Mouse (Mus musculus) T-helper 1 cell (primary cell): ENCODE data around the gene Afmid.

Experiments
- in situ Hi-C: fragments of 300-600 bp; cut with MboI, MseI; formaldehyde crosslinking; loops from one replicate; pipeline ENCODE4 v1.15.1; 2025; ENCODE audit warnings: high pct_unique_total_duplicates

Gene Afmid

DNA sequence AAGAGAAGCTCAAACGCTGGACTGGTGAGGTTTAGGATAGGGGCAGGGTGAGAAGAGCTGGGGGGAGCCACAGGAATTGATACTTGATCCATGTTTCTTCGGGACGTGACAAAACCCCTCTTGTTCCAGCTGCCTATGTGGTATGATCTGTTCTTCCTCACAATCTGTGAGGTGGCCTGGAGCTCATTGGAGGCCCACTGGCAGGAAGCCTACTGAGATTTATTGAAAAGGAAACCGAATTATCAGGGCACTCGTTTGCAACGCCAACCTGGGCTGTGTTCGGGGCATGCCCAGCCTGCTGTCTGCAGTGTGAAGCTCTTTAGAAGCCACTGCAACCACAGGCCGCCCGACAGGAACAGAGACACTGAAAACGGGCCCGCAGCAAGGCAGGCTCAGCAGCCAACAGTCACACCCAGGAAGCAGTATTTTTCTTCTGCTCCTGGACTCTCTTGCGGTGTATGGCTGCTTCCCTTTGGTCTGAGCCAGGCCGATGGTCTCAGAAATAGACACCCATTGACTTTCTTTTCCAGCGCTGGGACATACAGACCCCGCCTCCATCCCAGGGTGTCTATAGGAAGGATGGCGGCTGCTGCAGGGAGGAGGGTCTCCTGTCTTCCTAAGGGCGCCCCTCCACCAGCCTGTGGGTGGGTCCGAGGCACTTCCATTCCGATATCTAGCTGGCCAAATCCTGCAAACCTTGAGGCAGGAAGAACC is 22.7 kb downstream of the Afmid start:
- in situ Hi-C loops = no loop called here

DNA sequence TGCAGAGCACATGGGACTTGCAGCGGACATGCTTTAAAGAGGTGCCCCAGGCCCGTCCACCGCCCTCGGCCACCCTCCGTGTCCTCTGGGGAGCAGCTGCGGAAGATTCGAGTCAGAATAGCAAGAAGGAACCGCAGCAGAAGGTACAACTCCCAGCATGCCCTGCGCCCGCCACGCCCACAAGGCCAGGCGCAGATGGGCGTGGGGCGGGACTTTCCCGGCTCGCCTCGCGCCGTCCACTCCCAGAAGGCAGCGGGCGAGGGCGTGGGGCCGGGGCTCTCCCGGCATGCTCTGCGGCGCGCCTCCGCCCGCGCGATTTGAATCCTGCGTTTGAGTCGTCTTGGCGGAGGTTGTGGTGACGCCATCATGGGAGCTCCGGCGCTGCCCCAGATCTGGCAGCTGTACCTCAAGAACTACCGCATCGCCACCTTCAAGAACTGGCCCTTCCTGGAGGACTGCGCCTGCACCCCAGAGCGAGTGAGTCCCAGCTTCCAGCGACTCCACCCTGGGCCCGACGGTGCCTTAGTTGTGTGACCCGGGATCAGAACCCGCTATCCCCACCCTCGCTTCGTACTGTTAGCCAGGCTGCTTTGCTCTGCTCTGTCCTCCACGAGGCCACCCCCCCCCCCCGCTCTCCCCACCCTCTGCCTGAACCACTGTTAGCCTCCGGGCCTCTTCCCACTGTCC is 23.4 kb downstream of the Afmid start, which contains the start of gene Birc5:
TSS of gene Birc5 (plus strand) at position 267 of the 687 bp plus-strand sequence.
- in situ Hi-C loops = no loop called here

DNA sequence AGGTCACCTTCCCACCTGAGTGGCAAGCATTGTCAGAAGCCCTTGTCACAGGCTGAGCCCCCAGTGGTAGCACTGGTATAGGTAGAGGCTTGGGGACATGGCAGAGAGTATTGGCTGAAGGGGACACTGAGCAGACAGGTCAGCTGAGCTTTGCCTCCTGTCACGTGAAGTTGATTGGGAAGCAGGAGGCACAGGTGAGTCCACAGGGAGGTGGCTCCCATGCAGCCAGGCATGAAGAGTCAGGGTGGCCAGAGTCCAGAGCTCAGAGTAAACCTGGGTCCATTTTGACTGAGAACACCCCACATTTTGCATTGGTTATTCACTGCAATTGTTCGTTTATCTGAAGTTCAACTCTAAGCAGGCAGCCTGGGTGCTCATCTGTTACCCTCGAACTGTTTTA is 27.2 kb downstream of the Afmid start:
- in situ Hi-C loops = no loop called here

DNA sequence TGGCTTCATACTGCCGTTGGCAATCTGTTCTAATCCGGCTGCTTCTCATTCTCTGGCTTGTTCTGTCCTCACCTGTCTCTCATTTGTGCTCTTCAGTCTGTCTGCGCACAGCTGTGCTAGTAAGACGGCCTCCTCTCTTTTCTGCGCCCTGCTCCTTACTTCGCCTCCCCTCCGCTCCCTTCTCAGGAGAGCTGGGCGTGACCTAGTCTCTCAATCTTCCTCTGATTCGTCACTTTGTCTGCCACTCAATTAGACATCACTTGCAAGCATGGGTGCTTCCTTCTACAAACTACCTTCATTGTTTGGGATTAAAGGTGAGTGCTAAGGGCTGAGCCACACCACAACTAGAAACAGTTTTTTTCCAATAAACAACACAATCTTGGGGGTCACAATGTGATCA is 28.5 kb downstream of the Afmid start:
- in situ Hi-C loops = no loop called here

DNA sequence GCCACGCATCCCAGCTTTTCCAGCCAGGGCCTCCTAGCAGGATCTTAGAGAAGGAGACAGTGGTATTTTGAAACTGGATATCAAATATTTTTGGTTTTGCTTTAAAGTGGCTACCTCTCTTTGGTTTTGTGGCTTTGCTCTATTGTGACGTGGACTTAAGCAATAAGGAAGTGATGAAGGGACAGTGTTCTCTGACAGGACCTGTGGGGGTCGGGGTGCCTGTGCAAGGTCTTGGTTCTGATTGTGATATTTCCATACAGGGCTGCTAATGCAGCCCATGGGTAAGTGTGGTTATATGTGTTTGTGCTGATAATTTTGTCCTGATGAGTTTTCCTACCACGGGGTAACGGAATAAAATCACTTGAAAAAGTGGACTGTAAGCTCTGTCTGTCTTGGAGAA is 29.6 kb downstream of the Afmid start:
- in situ Hi-C loops = no loop called here

DNA sequence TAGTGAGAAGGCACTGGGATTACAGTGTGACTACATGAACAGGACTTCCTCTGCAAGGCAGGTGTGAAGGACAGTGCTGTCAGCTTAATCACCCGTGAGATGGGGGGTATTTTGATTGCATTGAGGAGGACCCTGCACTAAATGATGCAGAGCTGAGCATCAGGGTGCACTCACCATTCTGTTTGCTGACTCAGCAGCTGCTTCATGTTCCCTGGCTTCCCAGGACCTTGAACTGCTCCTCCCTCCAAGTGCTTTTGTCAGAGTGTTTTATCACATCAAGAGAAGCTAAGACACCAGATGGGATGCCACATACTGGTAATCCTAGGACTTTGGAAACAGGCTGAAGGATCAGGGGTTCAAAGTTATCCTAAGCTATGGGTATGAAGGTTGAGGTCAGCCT is 30.3 kb downstream of the Afmid start:
- in situ Hi-C loops = no loop called here

DNA sequence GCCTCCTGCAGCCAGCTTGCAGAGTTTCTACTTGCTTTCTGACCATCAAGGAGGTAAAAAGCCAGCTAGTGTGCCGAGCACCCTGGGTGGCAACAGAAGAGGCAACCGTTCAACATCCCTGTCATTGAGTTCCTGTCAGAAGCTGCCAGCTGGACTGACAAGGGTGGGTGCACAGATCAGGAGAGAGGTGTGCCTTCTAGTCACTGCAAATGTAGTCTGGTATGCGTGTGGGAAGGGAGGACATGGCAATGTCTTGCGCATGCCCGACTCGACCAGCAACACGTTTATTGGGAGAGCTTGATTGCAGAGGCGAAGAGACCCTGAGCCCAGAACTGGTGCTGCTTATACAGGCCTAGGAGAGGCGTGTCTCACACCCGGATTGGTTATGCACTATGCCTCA is 31.7 kb downstream of the Afmid start:
- in situ Hi-C loops = no loop called here

DNA sequence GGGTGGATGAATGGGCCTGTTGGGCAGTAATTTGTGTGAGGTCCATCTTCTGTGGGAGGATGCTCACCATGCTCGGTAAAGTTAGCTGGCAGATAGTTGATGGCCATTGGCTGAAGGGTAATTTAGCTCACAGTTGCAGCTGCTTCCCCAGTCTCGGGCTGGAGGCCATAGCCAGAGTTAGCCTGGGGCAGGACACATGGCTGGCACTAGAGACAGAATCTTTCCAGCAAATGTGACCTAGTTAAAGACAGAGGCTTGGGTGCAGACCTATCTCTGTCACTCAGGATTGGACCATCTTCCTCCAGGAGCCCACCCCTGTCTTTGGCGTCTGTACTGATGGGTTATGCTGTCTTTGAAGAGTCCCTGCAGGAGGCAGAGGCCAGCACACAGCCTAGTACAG is 32.7 kb downstream of the Afmid start:
- in situ Hi-C loops = no loop called here

DNA sequence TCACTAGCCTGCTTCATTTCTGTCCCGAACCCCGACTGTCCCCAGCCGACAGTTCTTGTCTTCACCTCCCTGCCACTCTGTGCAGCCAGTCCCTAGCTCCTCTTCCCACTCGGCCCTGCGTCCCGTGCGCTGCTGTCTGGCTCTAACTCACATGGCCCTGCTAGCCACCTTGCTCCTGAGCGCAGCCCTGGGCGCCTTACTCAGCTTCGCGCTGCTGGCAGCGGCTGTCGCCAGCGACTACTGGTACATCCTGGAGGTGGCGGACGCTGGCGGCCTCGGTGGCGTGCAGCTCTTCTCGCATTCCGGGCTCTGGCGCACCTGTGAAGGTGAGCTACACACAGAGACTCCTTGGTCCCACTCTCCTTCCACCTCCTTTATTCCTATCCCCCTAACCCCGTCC is 34.9 kb downstream of the Afmid start, which contains the start of gene Tmem235:
TSS of gene Tmem235 (plus strand) at position 152 of the 400 bp plus-strand sequence.
- in situ Hi-C loops = no loop called here

DNA sequence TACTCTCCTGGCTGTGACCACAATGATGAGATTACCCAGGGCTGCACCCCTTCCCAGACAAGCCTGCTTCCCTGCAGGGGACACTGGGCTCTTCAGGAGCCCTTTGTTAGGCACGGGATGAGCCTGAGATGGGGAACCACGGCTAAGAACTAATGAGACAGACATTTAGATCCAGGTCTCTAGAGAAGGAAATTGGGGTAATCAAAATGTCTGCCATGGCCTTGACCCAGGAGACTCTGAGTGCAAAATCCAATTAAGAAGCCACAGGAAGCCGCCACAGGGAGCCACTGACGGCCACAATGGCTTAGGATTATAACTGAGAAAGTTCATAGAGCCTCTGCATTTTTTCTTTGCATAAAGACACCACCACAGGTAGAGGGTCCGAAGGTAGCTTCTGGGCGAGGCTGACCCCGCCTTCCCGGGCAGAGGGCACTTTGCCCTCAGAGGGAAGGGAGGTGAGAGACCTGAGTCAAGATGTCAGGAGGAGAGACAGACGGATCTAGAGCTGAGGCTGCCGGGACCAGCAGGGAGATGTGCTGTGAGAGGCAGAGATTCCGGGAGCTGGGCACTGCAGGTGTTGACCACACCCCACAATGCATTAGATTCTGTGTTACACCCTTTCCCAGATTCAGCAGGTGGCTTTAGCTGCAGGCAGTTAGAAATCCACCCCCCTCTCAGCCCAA is 37.6 kb downstream of the Afmid start:
- in situ Hi-C loops = no loop called here

DNA sequence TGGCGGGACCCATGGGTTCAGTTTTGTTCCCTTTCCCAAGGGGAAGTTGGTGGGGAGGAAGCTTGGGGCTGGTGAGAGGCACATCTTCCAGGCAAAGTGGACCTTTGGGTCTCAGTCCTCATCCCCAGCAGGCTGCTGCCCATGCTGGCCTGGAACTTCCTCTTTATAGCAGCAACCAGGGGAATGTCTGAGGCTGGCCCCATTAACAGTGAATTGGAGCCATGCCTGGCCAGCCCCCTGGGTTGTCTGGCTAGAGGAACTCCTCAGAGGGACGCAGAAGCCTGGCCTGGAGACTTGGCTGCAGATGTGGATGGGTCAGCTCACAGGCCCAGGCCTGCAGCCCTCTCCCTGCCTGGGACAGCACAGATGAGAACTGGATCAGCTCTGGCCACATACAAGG is 39.1 kb downstream of the Afmid start:
- in situ Hi-C loops = loop anchor here (5.0 kb wide), 2 partner anchors 52 to 157 kb away; no protein-coding TSS in a partner anchor

DNA sequence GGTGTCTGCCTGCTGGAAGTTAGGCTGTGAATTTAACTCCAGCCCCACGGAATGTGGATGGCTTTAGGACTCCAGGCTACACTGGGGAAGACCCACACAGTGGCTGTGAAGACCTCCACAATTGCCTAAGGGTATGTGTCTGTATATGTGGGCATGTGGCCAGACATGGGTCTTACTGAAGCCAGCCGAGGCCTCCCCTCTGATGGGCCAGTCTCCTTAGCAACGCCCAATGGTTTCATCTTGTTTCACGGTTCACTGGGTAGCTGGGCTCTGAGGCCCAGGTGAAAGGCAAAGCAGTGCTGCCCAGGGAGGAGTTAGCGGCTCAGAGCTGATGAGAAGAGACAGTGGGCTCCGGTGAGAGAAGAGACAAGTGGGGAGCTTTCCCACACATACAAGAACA is 40.3 kb downstream of the Afmid start:
- in situ Hi-C loops = loop anchor here (5.0 kb wide), 2 partner anchors 51 to 156 kb away; no protein-coding TSS in a partner anchor

DNA sequence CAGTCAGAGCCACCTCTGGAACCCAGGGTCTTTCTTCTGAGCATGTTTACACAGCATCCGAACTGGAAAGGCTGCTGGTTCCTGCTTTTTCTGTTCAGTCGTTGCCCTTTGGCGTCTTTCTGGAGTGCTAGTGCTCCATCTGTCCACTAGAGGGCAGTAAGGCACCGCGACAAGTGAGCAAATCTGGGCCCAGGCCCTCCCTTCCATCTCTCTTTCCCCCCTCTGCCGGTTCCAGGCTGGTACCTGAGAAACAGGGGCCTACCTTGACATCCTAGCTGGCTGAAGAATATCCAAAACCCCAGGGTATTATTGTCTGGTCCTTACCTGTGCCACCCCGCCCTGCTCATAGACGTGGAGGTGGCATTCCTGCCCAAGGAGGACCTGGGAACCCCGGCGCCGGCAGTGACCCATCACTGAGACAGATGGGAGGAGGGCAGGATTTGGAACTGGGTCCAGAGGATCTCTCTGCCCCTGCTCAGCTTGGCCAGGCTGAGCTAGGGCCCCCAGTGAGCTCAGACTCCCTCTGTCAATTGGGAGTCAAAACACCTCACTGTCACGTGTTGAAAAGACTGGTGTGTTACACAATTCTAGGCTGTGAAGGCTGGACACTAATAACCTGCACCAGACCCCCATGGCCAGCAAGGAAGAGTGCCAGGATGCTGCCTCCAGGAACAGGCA is 45.1 kb downstream of the Afmid start:
- in situ Hi-C loops = loop anchor here (5.0 kb wide), 2 partner anchors 96 to 211 kb away; no protein-coding TSS in a partner anchor

DNA sequence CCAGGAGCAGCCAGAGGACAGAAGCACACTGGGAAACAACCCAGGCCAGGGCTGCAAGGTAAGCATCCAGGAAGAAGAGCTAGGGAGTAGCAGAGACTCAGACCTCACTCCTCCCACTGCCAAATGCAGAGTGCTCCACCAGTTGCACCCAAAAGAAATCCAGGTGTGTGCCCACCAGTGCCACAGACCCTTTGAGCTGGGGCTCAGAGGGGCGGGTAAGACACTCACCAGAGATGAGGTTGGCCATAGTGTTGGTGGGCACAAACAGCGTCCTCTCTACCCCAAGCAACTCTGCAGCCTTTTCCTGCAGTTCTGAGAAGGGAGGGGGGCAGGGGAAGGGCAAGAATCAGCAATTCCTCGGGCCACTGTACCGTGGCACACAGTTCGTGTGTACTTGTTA is 45.7 kb downstream of the Afmid start:
- in situ Hi-C loops = loop anchor here (5.0 kb wide), 2 partner anchors 96 to 211 kb away; no protein-coding TSS in a partner anchor

DNA sequence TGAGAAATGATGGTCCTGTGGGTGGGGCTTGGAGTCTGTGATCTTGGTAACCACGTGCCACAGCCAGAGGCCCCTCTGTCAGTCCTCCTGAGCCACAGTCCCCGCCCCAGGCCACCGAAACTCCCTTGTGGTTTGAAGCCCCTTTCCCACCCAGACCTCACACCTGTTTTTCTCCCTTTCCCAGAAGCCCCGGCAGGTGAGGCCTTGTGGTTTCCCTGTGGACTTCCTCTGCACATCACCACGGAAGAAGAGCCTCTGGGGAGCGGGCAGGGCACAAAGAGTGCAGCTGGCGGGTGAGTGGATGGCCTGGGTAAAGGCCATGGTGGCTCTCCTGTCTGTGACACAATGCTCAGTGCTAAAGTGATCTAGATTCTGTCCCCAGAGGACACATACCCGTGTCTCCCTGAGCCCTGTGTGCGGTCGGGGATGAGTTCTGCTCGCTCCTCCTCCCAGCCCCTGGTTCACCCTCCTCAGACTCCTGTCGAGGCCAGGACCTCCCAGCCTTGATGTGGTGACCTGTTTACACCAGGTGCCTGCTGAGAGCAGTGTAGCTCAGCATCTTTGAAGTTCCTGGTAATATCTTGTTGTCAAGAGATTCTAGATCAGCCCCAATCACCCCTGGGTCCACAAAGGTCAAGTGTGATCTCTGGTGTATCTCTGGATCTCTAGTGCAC is 46.3 kb downstream of the Afmid start:
- in situ Hi-C loops = loop anchor here (5.0 kb wide), 2 partner anchors 95 to 210 kb away; no protein-coding TSS in a partner anchor

DNA sequence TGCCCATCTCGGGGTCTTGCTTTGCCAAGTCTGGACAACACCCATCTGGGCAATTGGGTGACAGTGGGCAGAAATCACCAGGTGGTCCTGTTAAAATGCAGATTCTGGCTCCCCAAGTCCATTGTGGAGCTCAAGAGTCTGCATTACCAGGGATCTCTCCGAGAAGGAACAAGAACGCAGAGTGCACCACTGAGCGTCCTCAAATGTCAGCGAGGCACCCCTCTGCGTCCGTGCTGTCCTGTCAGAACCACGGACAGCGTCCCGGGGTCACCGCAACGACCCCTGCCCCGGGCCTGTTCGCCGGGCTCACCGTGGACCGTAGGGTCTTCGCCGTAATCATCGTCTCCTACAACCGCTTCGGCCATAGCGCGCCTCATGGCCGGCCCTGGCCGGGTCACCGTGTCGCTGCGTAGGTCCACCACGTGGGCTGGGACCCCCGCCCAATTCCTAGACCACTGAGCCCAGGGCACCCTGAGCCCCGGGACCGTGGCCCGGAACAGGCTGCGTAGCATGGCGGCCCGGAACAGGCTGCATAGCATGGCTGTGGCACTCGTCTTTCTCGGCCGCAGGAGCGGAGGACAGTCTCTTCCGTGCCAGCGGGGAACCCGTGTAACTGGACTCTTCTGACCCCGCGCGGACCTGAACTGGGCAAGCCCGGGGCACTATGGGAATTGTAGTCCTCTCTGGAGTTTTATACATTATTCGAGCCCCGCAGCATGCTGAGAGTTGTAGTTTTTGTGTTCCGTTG is 47.3 kb downstream of the Afmid start, which contains the start of gene Tha1:
TSS of gene Tha1 (minus strand) at position 621 of the 748 bp plus-strand sequence.
- in situ Hi-C loops = loop anchor here (5.0 kb wide), 2 partner anchors 94 to 209 kb away; no protein-coding TSS in a partner anchor

DNA sequence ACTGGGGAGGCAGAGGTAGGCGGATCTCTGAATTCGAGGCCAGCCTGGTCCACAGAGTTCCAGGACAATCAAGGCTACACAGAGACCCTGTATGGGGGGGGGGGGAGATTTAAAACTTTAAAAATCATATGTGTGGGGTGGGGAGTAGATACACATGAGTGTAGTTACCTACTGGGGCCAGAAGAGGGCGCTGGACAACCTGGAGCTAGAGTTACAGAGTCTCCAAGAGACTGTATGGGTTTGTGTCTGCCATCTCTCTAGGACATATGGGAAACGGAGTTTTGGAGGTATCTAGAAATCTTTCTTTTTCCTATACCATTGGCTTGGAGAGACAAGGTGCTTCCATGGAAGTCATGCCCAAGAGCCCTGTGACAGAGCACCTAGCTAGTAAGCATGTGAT is 48.7 kb downstream of the Afmid start:
- in situ Hi-C loops = loop anchor here (5.0 kb wide), 2 partner anchors 93 to 208 kb away; no protein-coding TSS in a partner anchor

DNA sequence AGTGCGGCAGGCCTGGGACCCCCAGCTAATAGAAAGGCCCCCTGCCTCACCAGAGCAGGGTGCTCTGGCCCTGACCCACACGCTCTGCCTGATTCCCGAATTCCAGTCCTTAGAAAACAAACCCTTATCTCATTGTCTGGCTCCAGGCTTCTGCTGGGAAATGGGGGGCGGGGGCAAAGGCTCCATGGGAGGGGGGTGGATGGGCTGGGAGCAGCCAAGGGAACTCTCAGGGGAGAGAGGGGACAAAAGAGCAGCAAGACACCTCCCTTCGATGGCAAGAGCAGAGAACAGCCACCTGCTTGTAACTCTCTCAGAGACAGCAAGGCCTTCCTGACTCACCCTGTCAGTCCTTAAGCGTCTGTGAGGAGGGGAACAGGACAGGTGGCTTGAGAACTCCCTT is 50.0 kb downstream of the Afmid start:
- in situ Hi-C loops = no loop called here

DNA sequence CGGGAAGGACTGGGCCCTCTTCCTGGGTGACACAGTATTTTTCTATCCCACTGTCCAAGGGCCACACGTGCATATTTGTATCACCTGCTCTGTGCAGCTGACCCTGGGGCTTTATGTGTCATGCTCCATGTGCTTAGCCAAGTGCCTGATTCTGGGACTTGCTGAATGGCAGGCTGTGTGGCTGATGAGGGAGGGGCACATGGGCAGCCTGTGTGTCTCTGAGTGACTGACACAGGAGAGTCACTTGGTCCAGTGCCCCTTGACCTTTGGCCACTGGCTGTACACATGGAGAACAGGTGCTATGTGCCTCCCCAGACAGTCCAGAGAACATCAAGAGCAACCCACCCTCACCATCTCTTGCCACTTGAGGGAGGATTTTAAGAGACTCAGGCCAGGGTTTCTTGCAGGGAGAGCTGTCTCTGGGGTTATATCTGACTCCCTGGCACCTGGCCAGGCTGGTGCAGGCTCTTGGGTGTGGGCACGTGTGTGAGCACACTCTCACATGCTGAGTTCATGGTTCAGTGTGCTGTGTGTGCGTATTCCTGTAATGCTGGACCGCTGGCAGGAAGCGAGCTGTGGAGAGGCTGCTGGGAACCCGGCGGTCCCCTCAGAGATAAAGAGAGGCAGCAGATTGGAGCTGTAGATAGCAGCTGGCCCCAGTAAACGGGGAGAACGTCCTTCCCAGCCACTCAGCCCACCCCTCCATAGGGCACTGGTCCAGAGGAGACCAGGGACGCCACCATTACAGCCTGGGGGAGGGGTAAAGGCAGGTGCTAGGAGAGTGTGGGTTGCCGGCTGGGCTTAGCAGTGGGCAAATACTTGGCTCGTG is 52.4 kb downstream of the Afmid start:
- in situ Hi-C loops = no loop called here
